ENCODE assay signal across 12 mouse cellular contexts in the genomic region with DNA sequence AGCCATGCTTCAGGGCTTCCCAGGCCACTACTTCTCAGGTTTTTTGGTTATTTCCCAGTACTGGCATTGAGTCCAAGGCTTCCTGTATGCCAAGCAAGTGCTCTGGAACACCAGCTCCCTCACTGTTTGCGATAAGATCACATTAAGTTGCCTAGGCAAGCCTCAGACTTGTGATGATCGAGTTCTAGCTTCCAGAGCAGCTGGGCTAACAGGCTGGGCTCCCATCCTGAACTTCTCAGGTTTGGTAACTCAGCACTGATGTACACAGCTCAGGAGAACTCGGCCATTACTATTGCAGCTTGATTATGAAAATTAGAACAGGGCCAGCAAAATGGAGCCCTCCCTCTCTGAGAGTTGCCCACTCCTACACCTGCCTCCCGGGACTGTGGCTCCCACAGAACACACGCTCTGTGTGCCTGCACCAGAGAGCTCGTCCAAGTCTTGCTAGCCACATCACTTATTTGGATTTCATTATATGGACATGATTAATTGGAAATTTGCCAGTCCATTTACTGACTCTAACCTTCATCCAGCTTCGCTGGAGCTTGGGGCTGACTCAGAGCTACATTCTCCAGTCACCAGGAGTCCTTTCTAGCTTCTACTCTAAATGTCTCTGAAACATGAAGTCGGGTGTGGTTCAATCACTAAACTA. TPM values are rescaled to one million over a fixed set of nuclear protein-coding genes. Genes with fewer than 3 reads are reported as not detected.
A peak's percentile ranks its signal among the peaks of the same experiment; 100 is the strongest.
DNase-seq lines count a peak whose midpoint lies in the region; ATAC-seq and TF ChIP-seq lines count a peak whose summit lies in the region.
"Had no signal": no experiment of that assay in that cellular context is flagged by ENCODE, and none has a peak within 500 bp of the region (broad histone marks: within the 10 kb centered on the region; RNA-seq: fewer than 3 reads in every experiment).

No protein-coding gene starts in this region.

- DNase-seq in frontal cortex, postnatal 36 days (ENCODE audit: low spot score in 2 of 2): no peak
- DNase-seq in layer of hippocampus, adult 2 months (ENCODE audit: low spot score in 2 of 2): no peak
- DNase-seq in layer of hippocampus, adult 9-10 months (ENCODE audit: low spot score): no peak
- DNase-seq in adipocyte (ENCODE audit: low spot score): peak; percentile 47
- DNase-seq in cerebellum, adult 18-20 months: no peak
- DNase-seq: cerebellum, adult 11-12 months; gastrocnemius, postnatal 10 days; lung, postnatal 4 days; thymus, postnatal 25 days had no signal

- no peak for TF ChIP-seq CTCF in layer of hippocampus, adult 2 months (conservative IDR thresholded peaks at IDR 0.05)

- ATAC-seq in frontal cortex, adult (ENCODE audit: low TSS enrichment): peak; percentile 31; the same call in 1 of the 2 replicates
- ATAC-seq in monocyte, adult 5-6 weeks (replicated peaks; ENCODE audit: insufficient number of reproducible peaks, low FRiP score, low TSS enrichment, poor library complexity, severe bottlenecking): 0 out of 2 replicates have a peak, but pooled peaks have one; percentile 5

- peak overlapping the region; percentile 54 for H3K27ac ChIP-seq in layer of hippocampus, adult 2 months
- H3K27ac ChIP-seq: liver, embryonic 14.5 days had no signal

- H3K4me3 ChIP-seq in layer of hippocampus, adult 2 months: no peak overlapping the region

RNA-seq across cellular contexts. Expression of gene Znrf2, which starts 14.5 kb away (rescaled TPM):
- total RNA-seq in layer of hippocampus, adult 2 months (2021): 10 to 100 TPM; 23.1 to 24.6 TPM
- total RNA-seq in monocyte, adult 5-6 weeks (2017): 73.5 to 140 TPM (median 84.1 TPM) in 3 replicates
